Mouse (Mus musculus) lung, postnatal 25 days (tissue): ENCODE results near the gene Ran.
A peak's percentile ranks its signal among the peaks of the same experiment; 100 is the strongest.

Source experiments
- DNase-seq: peaks from one replicate; pipeline ENCODE4 v3.0.0; 2022; ENCODE audit warnings: low spot score

Ran gene

DNA sequence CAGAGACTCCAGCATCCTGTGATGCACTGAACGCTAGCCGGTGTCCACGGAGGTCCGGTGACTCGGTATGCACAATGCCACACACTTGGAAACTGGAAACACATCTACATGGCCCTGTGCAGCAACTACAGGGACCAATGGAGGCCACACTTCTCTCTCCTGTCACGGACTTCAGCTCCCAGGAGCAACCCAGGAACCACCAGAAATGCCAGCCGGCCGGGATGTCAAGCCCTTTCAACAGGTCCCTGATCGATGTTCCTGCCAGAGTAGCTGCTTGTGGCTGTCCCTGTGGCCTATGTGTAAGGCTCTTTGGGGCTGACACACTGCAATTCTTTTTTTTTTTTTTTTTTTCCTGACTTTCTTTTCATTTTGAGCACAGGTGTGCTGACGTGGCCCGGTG, 44.3 kb downstream of the Ran start:
- DNase-seq: no peak

DNA sequence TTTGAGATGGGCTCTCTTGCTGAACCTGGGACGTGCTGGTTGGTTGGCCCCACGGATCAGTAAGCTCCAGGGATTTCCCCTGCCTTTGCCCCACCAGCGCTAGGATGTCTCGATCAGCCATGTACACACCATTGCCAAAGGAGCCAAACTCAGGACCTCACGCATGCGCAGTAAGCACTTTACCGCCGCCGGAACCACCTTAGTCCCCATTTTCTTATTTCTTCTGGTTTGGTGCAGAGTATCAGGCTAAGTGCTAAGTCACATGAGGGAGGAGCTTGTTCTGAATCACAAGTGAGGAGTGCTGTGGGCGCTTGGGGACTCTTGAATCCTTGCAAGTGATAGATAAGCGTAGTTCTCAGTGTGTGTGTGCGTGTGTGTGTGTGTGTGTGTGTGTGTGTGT, 45.4 kb downstream of the Ran start:
- DNase-seq: no peak

DNA sequence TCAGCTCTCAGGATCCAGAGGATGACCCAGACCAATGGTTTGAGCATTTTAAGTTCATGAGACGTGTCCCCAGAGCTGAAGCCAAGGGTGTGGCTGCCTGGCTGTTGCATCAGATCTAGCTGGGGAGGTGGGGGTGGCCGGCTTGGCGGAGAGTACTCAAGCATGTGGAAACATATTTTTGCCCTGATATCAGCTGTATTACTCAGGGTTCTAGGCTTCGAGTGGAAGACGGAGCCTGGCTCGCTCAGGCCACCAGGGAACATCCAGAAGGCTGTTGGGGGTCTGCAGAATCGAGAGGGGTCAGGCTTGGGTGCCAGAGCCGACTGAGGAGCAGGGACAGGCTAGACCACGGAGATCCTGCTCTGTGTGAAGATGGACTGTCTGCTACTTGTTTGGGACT, 46.1 kb downstream of the Ran start:
- DNase-seq: peak; percentile 66

DNA sequence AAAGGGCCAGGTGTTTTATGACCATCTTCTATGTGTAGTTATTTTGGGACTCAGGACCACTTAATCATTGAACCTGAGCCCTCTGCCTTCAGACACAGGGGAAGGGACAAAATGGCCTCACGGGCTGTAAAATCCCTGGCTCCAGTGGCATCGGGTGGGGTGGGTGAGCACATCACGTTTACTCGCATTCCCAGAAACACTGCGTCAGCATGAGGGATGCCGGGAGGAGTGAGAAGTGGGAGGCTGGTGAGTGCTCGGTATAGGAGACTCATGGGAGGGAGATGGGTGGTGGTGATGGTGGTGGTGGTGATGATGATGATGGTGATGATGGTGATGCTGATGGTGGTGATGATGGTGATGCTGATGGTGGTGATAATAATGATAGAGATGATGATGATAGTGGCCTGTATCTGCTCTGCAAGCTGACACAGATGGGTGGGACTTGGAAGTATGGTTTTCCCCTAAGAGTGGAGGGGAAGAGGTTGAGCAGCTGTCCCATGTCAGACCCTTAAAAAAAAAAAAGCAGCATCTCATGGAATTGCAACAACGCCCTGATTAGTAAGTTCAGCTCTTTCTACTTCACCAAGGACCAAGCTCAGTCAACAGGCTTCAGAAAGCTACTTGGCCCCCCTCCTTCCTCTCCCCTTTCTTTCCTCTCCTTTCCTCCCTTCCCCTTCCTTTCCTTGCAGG, 46.8 kb downstream of the Ran start:
- peak; percentile 2 for DNase-seq

DNA sequence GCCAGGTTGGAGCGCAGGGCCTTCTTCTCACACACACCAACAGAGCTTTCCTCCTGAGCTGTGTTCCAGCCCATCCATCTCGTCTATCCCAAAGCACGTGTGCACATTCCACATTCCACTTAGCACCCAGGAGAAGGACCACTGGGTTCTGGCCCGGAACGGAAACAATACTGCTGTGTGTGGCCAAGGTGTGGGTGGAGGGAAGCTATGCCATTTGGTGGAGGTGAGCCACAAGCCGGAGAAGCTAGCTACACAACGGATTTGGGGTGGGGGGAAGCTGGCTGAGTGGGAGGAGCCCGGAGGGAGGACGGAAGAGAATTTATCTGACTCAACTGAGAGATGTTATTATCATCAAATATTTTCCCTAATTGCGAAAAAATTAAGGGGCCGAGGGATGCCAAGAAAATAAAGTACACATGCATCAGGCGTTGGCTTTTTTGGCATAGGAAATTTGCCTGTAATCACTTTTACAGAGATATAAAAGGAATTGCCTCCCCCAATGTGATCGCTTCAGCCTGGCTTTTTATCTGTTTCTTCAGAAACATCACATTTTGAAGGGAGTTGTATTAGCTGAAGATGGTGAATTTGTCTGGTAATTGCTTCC, 47.5 kb downstream of the Ran start:
- peak; percentile 19 for DNase-seq

DNA sequence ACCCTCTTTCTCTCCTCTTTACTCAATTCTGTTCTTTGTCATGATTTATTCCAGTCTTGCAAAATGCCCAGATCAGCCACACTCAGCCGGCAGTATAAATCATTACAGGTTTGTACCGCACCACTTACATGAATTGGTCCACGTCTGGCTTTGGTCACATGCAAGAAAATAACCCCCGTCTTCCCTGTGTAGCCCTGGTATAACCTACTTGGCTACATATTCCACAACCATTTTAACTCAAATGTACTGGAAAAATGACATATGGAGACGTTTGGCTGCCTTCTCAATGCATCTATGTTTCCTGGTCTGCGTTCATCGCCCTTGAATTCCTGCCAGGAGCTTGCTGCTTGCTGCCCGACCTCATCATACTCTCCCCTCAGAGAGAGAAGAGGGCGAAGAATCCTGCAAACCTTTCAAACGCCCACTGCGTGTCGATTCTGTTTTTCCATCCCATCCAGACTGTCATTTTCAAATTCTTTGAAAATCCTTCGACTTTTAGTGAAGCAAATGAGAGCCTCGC, 52.0 kb downstream of the Ran start:
- no peak for DNase-seq

DNA sequence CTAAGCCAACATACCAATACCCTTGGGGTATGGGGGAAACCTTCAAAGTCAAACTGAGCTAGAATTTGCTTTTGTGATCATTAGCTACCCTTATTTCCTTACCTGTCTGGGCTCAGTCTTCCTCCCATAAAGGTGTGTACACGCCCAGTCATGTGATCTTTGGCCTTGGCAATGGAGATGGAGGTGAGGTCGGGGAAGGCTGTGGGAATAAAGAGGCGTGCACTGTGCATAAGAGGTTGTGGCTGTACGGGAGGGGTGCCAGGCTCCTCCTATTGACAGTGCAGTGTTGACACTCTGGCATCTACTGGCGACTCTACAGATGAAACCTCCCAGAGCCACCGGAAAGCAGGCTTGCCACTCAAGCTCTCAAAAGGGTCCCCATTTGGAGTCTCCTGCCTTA, 53.5 kb downstream of the Ran start:
- DNase-seq: no peak
